13 mouse cellular contexts compared by ENCODE assay signal in genomic region chr6:91546241-91546884, GRCm38 (mm10). TPM values are rescaled to one million over a fixed set of nuclear protein-coding genes. Genes with fewer than 3 reads are reported as not detected.
DNase-seq lines count a peak whose midpoint lies in the region; ATAC-seq lines count a peak whose summit lies in the region.
"Had no signal": no experiment of that assay in that cellular context is flagged by ENCODE, and none has a peak within 500 bp of the region (broad histone marks: within the 10 kb centered on the region; RNA-seq: fewer than 3 reads in every experiment).

No protein-coding gene starts in this region.

- H3K36me3 ChIP-seq in kidney, embryonic 14.5 days (ENCODE audit: control insufficient read depth, insufficient read depth, low read length) = no peaks in the 10 kb centered on the region
- no peaks in the 10 kb centered on the region for H3K36me3 ChIP-seq in heart, embryonic 13.5 days
- H3K36me3 ChIP-seq: midbrain, embryonic 13.5 days; neural tube, embryonic 13.5 days had no signal

- WGBS in kidney, embryonic 14.5 days = 21% methylated on average over 9 of the region's 9 CpGs
- 7% methylated on average over 9 of the region's 9 CpGs for WGBS in heart, embryonic 13.5 days

- H3K27me3 ChIP-seq in kidney, embryonic 14.5 days (ENCODE audit: control insufficient read depth, insufficient read depth, low read length) = no peaks in the 10 kb centered on the region
- H3K27me3 ChIP-seq in heart, embryonic 13.5 days (replicated peaks) = peaks cover 80% of the 10 kb centered on the region
- H3K27me3 ChIP-seq: midbrain, embryonic 13.5 days; neural tube, embryonic 13.5 days had no signal

- no peak overlapping the region for H3K9ac ChIP-seq in kidney, embryonic 14.5 days (ENCODE audit: low read depth, low read length)
- H3K9ac ChIP-seq in heart, embryonic 13.5 days = no peak overlapping the region
- H3K9ac ChIP-seq: midbrain, embryonic 13.5 days; neural tube, embryonic 13.5 days had no signal

- H3K4me3 ChIP-seq in kidney, embryonic 14.5 days (ENCODE audit: low read length) = no peak overlapping the region
- H3K4me3 ChIP-seq in heart, embryonic 13.5 days = no peak overlapping the region
- H3K4me3 ChIP-seq: midbrain, embryonic 13.5 days; neural tube, embryonic 13.5 days had no signal

- no peak overlapping the region for H3K27ac ChIP-seq in kidney, embryonic 14.5 days (ENCODE audit: low read depth, low read length)
- H3K27ac ChIP-seq in heart, embryonic 13.5 days (replicated peaks) = peak overlapping the region; percentile 82
- H3K27ac ChIP-seq: midbrain, embryonic 13.5 days; neural tube, embryonic 13.5 days had no signal

- no peaks in the 10 kb centered on the region for H3K9me3 ChIP-seq in kidney, embryonic 14.5 days (ENCODE audit: control insufficient read depth, low read length)
- H3K9me3 ChIP-seq in heart, embryonic 13.5 days = no peaks in the 10 kb centered on the region
- H3K9me3 ChIP-seq: midbrain, embryonic 13.5 days; neural tube, embryonic 13.5 days had no signal

- ATAC-seq in kidney, embryonic 14.5 days (ENCODE audit: low FRiP score, low TSS enrichment) = no peak
- peak; percentile 86; the same call in 1 of the 2 replicates for ATAC-seq in heart, embryonic 13.5 days (ENCODE audit: extremely low read depth, insufficient number of reproducible peaks, low FRiP score, low TSS enrichment)
- ATAC-seq: forebrain, embryonic 14.5 days; midbrain, embryonic 13.5 days had no signal

- H3K4me1 ChIP-seq in kidney, embryonic 14.5 days (ENCODE audit: control insufficient read depth, insufficient read depth, low read length) = peaks cover 4% of the 10 kb centered on the region; the same call in 1 of the 2 replicates
- H3K4me1 ChIP-seq in heart, embryonic 13.5 days = peaks cover 60% of the 10 kb centered on the region
- H3K4me1 ChIP-seq: midbrain, embryonic 13.5 days; neural tube, embryonic 13.5 days had no signal

- DNase-seq in kidney, postnatal 25 days = peak; percentile 31 to 53
- DNase-seq in liver = peak; percentile 7
- DNase-seq in lung, postnatal 36 days = peak; percentile 48
- no peak for DNase-seq in frontal cortex, postnatal 14 days (ENCODE audit: low spot score in 2 of 2)
- DNase-seq in gastrocnemius, postnatal 4 days (ENCODE audit: low spot score in 2 of 2) = no peak
- no peak for DNase-seq in cerebellum, adult 9-11 months
- DNase-seq: embryo, embryonic 11 days; right cerebral cortex, postnatal 25 days had no signal

- no peak overlapping the region for H3K4me2 ChIP-seq in kidney, embryonic 14.5 days (replicated peaks; ENCODE audit: low read depth, low read length)
- peak overlapping the region; percentile 2 for H3K4me2 ChIP-seq in heart, embryonic 13.5 days
- H3K4me2 ChIP-seq: midbrain, embryonic 13.5 days; neural tube, embryonic 13.5 days had no signal

RNA-seq across cellular contexts. Expression of gene Lsm3, which starts 30.6 kb away (rescaled TPM):
- 332 and 459 TPM in 2 replicates for polyA plus RNA-seq in kidney, embryonic 14.5 days (2014; fragmentation: Nextera tagmentation; extraction: Ambion mirVana)
- polyA plus RNA-seq in heart, embryonic 13.5 days (2015; fragmentation: Nextera tagmentation; extraction: Ambion mirVana) = 180 and 207 TPM in 2 replicates
- total RNA-seq in gastrocnemius, postnatal 4 days (2021) = 10 to 100 TPM; 64.6 to 68.3 TPM

RNA-seq across cellular contexts. Expression of gene Xpc, which starts 30.7 kb away (rescaled TPM):
- 15.8 and 25.4 TPM in 2 replicates for polyA plus RNA-seq in kidney, embryonic 14.5 days (2014; fragmentation: Nextera tagmentation; extraction: Ambion mirVana)
- 10.5 and 11.0 TPM in 2 replicates for polyA plus RNA-seq in heart, embryonic 13.5 days (2015; fragmentation: Nextera tagmentation; extraction: Ambion mirVana)
- 10 to 100 TPM in 1 of 2 experiments, 1 to 10 TPM in 1; 7.8 to 10.7 TPM for total RNA-seq in gastrocnemius, postnatal 4 days (2021)

Comparison
In these comparisons a context has a peak if more than half of its experiments do, and no peak if none do; other contexts are left out.
1. DNase-seq: peak in kidney, postnatal 25 days (2 of 2), liver (single experiment) and lung, postnatal 36 days (single experiment); none in frontal cortex, postnatal 14 days (0 of 2), gastrocnemius, postnatal 4 days (0 of 2) and cerebellum, adult 9-11 months (single experiment).